Mouse (Mus musculus): ENCODE measurements around the gene Cfl1.

The Cfl1 gene

DNA sequence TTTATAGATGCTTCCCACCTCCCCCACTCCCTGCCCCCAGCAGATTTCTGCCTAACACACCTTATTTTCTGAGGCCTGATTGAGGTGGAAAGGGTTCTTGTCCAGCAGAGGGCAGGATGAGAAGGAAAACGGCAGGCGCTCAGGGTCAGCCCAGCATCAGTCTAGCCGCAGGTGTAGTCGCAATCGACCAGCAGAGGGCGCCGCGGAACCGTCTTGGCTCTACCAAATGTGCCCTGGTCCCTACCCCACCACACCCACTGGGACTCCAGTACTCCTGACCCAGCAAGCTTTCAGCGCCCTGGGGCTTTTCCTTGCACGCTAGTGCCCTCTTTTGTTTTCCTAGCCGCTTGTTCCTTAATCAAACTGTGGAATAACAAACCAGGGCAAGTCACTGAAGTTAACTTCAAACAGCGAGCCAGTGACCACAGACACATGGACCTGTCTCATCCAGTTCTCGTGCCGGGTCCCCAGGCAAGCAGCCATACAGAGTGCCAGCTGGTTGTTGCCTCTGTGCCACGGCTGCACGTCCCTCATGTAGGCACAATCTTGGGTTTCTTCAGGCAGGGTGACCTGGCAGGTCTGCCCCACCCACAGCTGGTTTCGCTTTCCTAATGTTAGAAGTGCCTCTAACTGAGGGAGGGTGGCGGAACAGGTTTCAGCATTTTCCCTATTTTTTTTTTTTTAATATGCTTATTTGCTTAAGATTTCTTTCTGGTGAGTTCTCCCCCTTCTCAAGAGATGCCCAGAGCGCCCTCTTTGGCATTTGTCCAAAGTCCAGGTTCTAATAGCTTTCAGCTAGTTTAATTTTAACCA, 39.3 kb downstream of the Cfl1 start:
- WGBS, result 4% methylated on average over 20 of the region's 20 CpGs

DNA sequence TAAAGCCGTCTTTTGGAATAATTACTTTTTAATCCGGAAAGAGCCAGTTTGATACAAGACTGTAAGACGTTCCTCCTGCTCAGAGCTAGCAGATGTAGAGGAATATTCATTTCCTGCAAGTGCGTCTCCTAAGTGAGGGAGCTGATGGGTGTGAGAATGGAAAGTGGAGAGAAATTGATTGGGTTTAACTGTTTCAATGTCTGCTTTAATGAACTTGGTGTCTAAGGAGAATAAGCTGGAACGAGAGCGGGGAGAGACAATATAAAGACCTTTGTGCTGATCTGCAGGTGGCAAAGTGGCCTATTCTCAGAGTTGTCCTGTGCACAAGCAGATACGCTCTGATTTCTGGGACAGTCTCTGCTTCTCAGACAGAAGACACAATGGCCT, 39.9 kb downstream of the Cfl1 start:
- WGBS, result 39% methylated on average over 7 of the region's 7 CpGs

DNA sequence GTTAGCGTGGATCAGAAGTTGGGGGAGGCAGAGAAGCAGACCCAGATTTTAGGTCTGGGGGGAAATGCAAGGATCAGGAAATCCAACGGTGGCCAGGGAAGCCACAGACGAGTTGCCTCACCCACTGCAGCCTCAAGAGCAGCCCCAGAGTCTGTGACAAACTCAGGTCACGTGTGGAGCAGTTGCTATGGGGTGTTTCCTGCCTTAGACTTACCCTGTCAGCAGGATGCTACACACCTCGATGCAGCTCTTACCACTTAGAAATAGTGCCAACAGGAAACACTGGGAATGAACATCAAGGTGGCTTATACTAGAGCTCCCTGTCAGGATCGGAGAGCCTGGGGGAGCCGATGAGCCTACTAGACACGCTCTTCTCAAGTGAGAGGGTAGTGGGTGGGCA, 42.3 kb downstream of the Cfl1 start:
- 70% methylated on average over 8 of the region's 8 CpGs for WGBS

DNA sequence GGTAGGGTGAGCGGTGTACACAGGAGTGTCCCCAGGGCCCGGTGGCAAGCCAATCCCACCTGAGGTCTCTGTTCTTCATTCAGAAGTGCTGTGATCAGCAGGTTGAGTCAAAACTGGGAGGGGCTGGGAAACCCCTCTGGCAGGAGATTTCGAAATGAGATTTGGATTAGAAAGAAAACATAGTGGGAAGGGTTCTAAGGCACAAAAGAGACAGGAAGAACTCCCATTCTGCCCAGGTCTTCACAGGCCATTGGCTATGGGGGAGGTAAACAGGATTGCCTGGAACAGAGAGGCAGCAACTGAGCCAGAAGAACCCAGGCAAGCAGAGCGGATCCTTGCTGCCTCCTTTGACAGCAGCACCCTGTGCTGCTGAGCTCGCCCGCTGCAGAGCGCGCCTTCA, 48.5 kb downstream of the Cfl1 start:
- WGBS, result 91% methylated on average over 8 of the region's 8 CpGs

DNA sequence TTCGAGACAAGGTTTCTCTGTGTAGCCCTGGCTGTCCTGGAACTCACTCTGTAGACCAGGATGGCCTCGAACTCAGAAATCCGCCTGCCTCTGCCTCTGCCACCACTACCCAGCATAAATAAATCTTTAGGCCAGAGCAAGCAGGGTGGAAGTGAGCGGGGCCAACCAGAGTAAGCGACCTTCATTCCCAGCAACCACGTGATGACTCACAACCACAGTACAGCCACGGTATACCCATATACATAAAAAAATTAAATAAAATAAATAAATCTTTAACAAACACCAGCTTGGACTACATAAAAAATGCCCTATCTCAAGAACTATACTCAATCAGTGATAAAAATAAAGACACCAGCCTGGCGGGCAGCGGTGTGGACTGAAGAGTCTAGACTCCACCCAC, 53.1 kb downstream of the Cfl1 start:
- 90% methylated on average over 9 of the region's 9 CpGs for WGBS

DNA sequence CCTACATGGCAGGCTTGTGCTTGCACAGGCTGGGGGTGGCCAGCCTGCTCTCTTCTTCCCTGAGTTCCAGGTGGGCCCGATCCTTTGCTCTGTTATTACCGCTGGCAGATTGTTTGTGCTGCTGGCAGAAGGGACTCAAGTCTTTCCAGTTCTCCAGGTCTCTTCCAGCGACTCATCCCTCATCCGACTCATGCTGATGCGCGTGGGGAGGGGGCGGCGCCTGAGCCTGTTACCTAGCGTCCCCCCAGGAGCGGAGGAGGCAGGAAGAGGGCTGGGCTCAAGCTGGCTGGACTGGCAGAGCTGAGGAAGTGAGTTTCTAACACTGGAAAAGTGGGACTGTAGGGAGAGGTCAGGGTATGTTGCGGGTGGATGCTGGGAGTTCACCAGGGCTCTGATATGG, 53.8 kb downstream of the Cfl1 start:
- WGBS, result 62% methylated on average over 11 of the region's 11 CpGs

All from cerebral cortex, adult 2 months (tissue).